Mouse (Mus musculus): ENCODE data around the gene Tmem131l. TPM values are rescaled to one million over a fixed set of nuclear protein-coding genes. Genes with fewer than 3 reads are reported as not detected.

Tmem131l gene
- polyA plus RNA-seq (2012; rRNA removed) = 82.5 and 94.4 TPM in 2 replicates

DNA sequence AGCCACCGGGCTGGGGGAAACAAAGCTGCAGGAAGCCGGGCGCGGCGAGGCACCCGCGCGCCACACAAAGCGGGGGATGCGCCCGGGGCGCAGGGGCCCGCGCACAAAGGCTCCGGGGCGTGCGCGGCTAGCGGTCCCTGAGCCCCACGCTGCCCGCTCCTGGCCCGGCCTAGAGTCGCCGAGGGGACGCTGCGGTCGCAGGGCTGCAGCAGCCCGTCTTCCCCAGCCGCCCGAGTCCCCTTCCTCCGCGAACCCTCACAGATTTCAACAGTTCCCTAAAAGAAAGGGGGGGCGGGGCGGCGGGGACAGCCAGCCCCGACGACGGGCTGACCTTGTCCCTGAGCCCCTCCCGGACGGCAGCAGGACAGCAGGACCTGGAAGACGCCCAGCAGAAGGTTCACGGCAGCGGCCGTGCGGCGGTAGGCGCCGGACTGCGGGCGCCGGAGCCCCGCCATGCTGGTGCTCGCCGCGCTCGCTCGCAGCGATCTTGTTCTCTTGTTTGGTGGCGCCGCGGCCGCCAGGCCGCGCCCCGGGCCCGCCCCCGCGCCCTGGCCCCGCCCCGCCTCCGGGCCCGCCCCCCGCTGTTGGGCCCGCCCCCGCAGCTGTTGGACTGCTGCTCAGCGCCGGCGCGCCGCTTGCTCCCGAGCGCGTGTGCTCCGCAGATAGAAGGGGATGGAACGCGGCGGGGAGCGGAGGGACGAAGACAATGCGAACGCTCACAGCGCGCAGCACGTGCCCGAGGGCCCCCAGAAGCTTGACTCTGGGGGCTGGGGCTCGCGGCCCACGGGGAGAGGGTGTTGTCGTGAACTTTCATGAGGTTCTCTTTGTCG lies at the start of gene Tmem131l:
Tmem131l (minus strand) TSS at position 530 of the 830 bp plus-strand sequence.

Other genes starting within 250 kb of the Tmem131l start
- 0.47 and 0.52 TPM in 2 replicates for gene Tlr2, start 198.4 kb downstream of the Tmem131l start, polyA plus RNA-seq (2012; rRNA removed)
- 1.7 and 2.0 TPM in 2 replicates for gene Mnd1, start 115.6 kb upstream of the Tmem131l start, polyA plus RNA-seq (2012; rRNA removed)
- gene Gm6525, start 133.9 kb upstream of the Tmem131l start, polyA plus RNA-seq (2012; rRNA removed) = not detected in 2 replicates